In genomic region chr4:98593961-98594360, GRCm38 (mm10) we compare ENCODE assay signal across 14 mouse cellular contexts.
DNase-seq lines count a peak whose midpoint lies in the region; ATAC-seq and TF ChIP-seq lines count a peak whose summit lies in the region.
"Had no signal": no experiment of that assay in that cellular context is flagged by ENCODE, and none has a peak within 500 bp of the region (broad histone marks: within the 10 kb centered on the region; RNA-seq: fewer than 3 reads in every experiment).

No protein-coding gene starts in this region.

- H3K4me3 ChIP-seq in cerebellum, adult 2 months (replicated peaks; ENCODE audit: insufficient read depth, low read depth, low read length), result no peak overlapping the region
- H3K4me3 ChIP-seq in kidney, embryonic 16.5 days (ENCODE audit: low read length), result no peak overlapping the region
- H3K4me3 ChIP-seq: limb, embryonic 12.5 days had no signal

- peak; percentile 46 to 70 for DNase-seq in cerebellum, adult 2 months
- DNase-seq in cerebellum, adult 8-10 months, result no peak
- DNase-seq in kidney, postnatal 25 days, result no peak
- peak; percentile 34 to 44 for DNase-seq in right cerebral cortex, adult 2 months (ENCODE audit: low spot score in 2 of 2)
- no peak for DNase-seq in right cerebral cortex, postnatal 14 days
- peak; percentile 25 to 58 for DNase-seq in right cerebral cortex, postnatal 36 days (ENCODE audit: low spot score in 2 of 2)
- DNase-seq in kidney, postnatal 10 days, result no peak
- DNase-seq: heart, postnatal 10 days; kidney, postnatal 36 days had no signal

- H3K4me2 ChIP-seq in kidney, embryonic 16.5 days (replicated peaks; ENCODE audit: low read depth, low read length), result no peak overlapping the region
- H3K4me2 ChIP-seq: limb, embryonic 12.5 days had no signal

- H3K27me3 ChIP-seq in cerebellum, adult 2 months (ENCODE audit: control insufficient read depth, insufficient read depth, low read length), result no peaks in the 10 kb centered on the region
- H3K27me3 ChIP-seq in kidney, embryonic 16.5 days (ENCODE audit: insufficient read depth, low read length), result no peaks in the 10 kb centered on the region
- H3K27me3 ChIP-seq: limb, embryonic 12.5 days; Patski had no signal

- no peaks in the 10 kb centered on the region for H3K36me3 ChIP-seq in kidney, embryonic 16.5 days (ENCODE audit: insufficient read depth, low read length)
- H3K36me3 ChIP-seq: limb, embryonic 12.5 days had no signal

- peak overlapping the region; percentile 20; the same call in 1 of the 2 replicates for H3K27ac ChIP-seq in cerebellum, adult 2 months (ENCODE audit: insufficient read depth, low read length)
- no peak overlapping the region for H3K27ac ChIP-seq in kidney, embryonic 16.5 days (ENCODE audit: low read length)
- H3K27ac ChIP-seq: limb, embryonic 12.5 days had no signal

- ATAC-seq in kidney, embryonic 16.5 days (ENCODE audit: low FRiP score, low TSS enrichment), result peak; percentile 84
- ATAC-seq: hindbrain, embryonic 16.5 days; midbrain, embryonic 16.5 days; Patski had no signal

- 8% methylated on average over 1 of the region's 1 CpGs for WGBS in cerebellum, adult 2 months
- WGBS in kidney, embryonic 16.5 days, result 46% methylated on average over 1 of the region's 1 CpGs

- TF ChIP-seq POLR2A in cerebellum, adult 2 months (IDR thresholded peaks at IDR 0.05; ENCODE audit: borderline replicate concordance, insufficient read depth, low read length), result no peak

- H3K4me1 ChIP-seq in cerebellum, adult 2 months (ENCODE audit: control insufficient read depth, insufficient read depth, low read length), result peaks cover 20% of the 10 kb centered on the region
- 0 out of 2 replicates have a peak, but pooled peaks cover 4% of the 10 kb centered on the region for H3K4me1 ChIP-seq in kidney, embryonic 16.5 days (ENCODE audit: insufficient read depth, low read length)

- no peaks in the 10 kb centered on the region for H3K9me3 ChIP-seq in kidney, embryonic 16.5 days (ENCODE audit: low read length)
- H3K9me3 ChIP-seq: limb, embryonic 12.5 days had no signal

- no peak overlapping the region for H3K9ac ChIP-seq in kidney, embryonic 16.5 days (replicated peaks; ENCODE audit: low read length)
- H3K9ac ChIP-seq: limb, embryonic 12.5 days had no signal

- 0 out of 2 replicates have a peak, but pooled peaks have one; percentile 3 for TF ChIP-seq CTCF in cerebellum, adult 2 months (IDR thresholded peaks at IDR 0.05; ENCODE audit: borderline replicate concordance, insufficient read depth, low read depth, low read length)

Comparison
In these comparisons a context has a peak if more than half of its experiments do, and no peak if none do; other contexts are left out.
1. DNase-seq: peak in cerebellum, adult 2 months (2 of 2), right cerebral cortex, adult 2 months (2 of 2) and right cerebral cortex, postnatal 36 days (2 of 2); none in cerebellum, adult 8-10 months (single experiment), kidney, postnatal 25 days (0 of 2), right cerebral cortex, postnatal 14 days (single experiment) and kidney, postnatal 10 days (single experiment).